Mouse (Mus musculus) yolk sac, embryonic 10.5 days (tissue): ENCODE data around the gene Stk40.
A peak's percentile ranks its signal among the peaks of the same experiment; 100 is the strongest.
"Not testable (repeated sequence)": the region's sequence is repeated elsewhere in the genome, so short reads cannot be mapped to it uniquely, and the experiment has no call there.

Experiments used
- DNase-seq: peaks from one replicate; pipeline ENCODE4 v3.0.0-alpha.2; 2017; ENCODE audit warnings: low spot score

Stk40 gene

GRCm38 (mm10) chr4:126103590-126104068 is at the start of gene Stk40:
Gene Stk40, plus strand, starts transcription at chr4:126103957.
- peak; percentile 97 for DNase-seq

GRCm38 (mm10) chr4:126057207-126058133 is 46.3 kb upstream of the Stk40 start:
- no peak for DNase-seq

- DNase-seq = peak; percentile 93
These were observed 45.4 kb upstream of the Stk40 start, which contains the start of gene Oscp1 for GRCm38 (mm10) chr4:126058134-126058996. Gene Oscp1, plus strand, starts transcription at chr4:126058565.

- no peak for DNase-seq
These were observed 44.8 kb upstream of the Stk40 start for GRCm38 (mm10) chr4:126058997-126059362.

GRCm38 (mm10) chr4:126062856-126063255 is 40.9 kb upstream of the Stk40 start:
- no peak for DNase-seq

GRCm38 (mm10) chr4:126065241-126065640 is 38.5 kb upstream of the Stk40 start:
- DNase-seq = no peak

- no peak for DNase-seq
These were observed 36.2 kb upstream of the Stk40 start for GRCm38 (mm10) chr4:126067401-126068077.

GRCm38 (mm10) chr4:126068842-126069241 is 34.9 kb upstream of the Stk40 start:
- DNase-seq = no peak

GRCm38 (mm10) chr4:126077833-126078232 is 25.9 kb upstream of the Stk40 start:
- no peak for DNase-seq

- DNase-seq = no peak
These were observed 24.5 kb upstream of the Stk40 start for GRCm38 (mm10) chr4:126079266-126079665.

GRCm38 (mm10) chr4:126081601-126082000 is 22.2 kb upstream of the Stk40 start:
- DNase-seq = no peak

- DNase-seq = no peak
These were observed 20.7 kb upstream of the Stk40 start for GRCm38 (mm10) chr4:126083021-126083420.

- no peak for DNase-seq
These were observed 19.4 kb upstream of the Stk40 start for GRCm38 (mm10) chr4:126084382-126084781.

- DNase-seq = peak; percentile 65
These were observed 17.7 kb upstream of the Stk40 start for GRCm38 (mm10) chr4:126085996-126086576.

- no peak for DNase-seq
These were observed 13.5 kb upstream of the Stk40 start for GRCm38 (mm10) chr4:126090101-126090847.

- DNase-seq = no peak
These were observed 13.0 kb upstream of the Stk40 start for GRCm38 (mm10) chr4:126090848-126091124.

- DNase-seq = no peak
These were observed 11.9 kb upstream of the Stk40 start for GRCm38 (mm10) chr4:126091873-126092272.

GRCm38 (mm10) chr4:126095622-126096430 is 7.9 kb upstream of the Stk40 start:
- not testable (repeated sequence) for DNase-seq

- DNase-seq = peak; percentile 96
These were observed 7.2 kb upstream of the Stk40 start, which contains the start of gene Lsm10 for GRCm38 (mm10) chr4:126096464-126097111. Gene Lsm10, plus strand, starts transcription at chr4:126096623.
